Mouse (Mus musculus): ENCODE data around the gene Maml3. TPM values are rescaled to one million over a fixed set of nuclear protein-coding genes. Genes with fewer than 3 reads are reported as not detected.
A peak's percentile ranks its signal among the peaks of the same experiment; 100 is the strongest.

Maml3 gene
- polyA plus RNA-seq, 1 experiment, result 2.2 TPM

DNA sequence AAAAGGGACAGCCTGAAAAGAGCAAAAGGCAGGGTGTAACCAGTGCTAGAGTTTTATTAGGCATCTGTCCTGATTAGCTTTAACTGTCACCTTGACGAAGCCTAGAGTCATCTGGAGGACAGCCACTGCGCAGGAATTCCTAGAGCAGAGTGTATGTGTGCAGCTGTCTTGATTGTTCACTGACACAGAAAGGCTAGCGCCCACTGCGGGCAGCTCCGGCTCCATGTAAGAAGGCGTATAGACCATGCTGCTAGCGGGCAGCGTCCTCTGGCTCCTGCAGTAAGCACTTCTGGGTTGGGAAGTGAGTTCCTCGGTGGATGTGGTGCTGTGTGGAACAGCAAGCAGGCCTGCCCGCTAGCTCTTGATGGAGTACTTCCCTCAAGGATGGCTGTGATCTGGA is 363.1 kb downstream of the Maml3 start:
- Histone ChIP-seq H3K4me3 (ENCODE audit: insufficient read depth, low read length) (no peak overlapping the region), H3K27ac (ENCODE audit: insufficient read depth, low read depth, low read length) (no peak overlapping the region), H3K4me1 (ENCODE audit: control insufficient read depth, insufficient read depth, low read length) (peaks cover 7% of the 10 kb centered on the region)
- TF ChIP-seq CTCF (IDR thresholded peaks at IDR 0.05; ENCODE audit: low read depth, low read length) (no peak), POLR2A (IDR thresholded peaks at IDR 0.05; ENCODE audit: borderline replicate concordance, low read depth, low read length) (no peak)

DNA sequence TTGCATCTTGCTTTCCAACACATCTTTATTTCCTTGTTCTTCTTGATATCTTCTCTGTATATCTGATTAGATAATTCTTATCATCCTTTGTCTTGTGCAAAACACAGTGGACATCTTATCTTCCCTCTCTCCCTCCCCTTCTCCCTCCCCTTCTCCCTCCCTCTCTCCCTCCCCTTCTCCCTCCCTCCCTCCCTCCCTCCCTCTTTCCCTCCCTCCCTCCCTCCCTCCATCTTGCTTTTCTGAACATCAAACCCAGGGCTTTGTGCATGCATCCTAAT is 365.1 kb downstream of the Maml3 start:
- no peak for TF ChIP-seq CTCF (IDR thresholded peaks at IDR 0.05; ENCODE audit: low read depth, low read length)
- TF ChIP-seq POLR2A (IDR thresholded peaks at IDR 0.05; ENCODE audit: borderline replicate concordance, low read depth, low read length), result no peak
- no peak overlapping the region for H3K4me3 ChIP-seq (ENCODE audit: insufficient read depth, low read length)
- peaks cover 6% of the 10 kb centered on the region for H3K4me1 ChIP-seq (ENCODE audit: control insufficient read depth, insufficient read depth, low read length)
- H3K27ac ChIP-seq (ENCODE audit: insufficient read depth, low read depth, low read length), result no peak overlapping the region

DNA sequence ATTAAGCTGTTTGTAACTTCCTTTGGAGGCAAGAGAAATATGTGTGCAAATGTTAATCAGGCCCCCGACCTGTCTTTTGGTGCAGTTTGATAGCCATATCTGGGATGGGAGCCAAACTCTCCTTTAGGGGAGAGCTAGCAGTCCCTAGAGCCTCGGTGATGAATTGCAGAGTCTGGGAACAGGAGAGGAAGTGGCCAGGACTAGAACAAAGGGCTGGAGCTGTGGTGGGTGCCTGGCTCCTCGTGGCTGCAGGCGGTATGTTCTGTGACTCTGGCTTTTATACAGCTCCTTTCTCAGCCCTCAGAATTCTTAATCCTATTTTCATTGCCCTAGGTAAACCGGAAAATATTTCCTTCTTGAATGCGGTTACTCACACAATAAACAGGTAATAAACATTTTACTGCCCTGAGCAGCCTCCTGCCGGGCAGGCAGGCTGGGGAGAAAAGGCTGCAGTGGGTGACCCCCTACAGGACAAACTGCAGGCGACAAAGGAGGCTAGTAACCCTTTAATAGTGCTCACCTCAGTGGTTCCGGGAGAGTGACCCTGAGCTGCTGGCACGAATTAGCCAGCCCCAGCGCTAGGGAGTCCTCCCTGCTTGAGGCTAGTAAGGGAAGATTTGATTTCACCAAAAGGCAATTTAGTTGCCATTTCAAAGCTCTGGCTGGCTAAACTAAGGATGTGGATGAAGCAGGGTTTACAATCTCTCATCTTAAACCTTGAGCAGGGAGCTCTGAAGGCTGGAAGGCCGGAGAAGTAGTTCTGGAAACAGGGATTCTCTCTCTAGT is 365.6 kb downstream of the Maml3 start:
- no peak overlapping the region for H3K27ac ChIP-seq (ENCODE audit: insufficient read depth, low read depth, low read length)
- no peak overlapping the region for H3K4me3 ChIP-seq (ENCODE audit: insufficient read depth, low read length)
- peaks cover 1% of the 10 kb centered on the region for H3K4me1 ChIP-seq (ENCODE audit: control insufficient read depth, insufficient read depth, low read length)
- no peak for TF ChIP-seq CTCF (IDR thresholded peaks at IDR 0.05; ENCODE audit: low read depth, low read length)
- TF ChIP-seq POLR2A (IDR thresholded peaks at IDR 0.05; ENCODE audit: borderline replicate concordance, low read depth, low read length), result no peak

DNA sequence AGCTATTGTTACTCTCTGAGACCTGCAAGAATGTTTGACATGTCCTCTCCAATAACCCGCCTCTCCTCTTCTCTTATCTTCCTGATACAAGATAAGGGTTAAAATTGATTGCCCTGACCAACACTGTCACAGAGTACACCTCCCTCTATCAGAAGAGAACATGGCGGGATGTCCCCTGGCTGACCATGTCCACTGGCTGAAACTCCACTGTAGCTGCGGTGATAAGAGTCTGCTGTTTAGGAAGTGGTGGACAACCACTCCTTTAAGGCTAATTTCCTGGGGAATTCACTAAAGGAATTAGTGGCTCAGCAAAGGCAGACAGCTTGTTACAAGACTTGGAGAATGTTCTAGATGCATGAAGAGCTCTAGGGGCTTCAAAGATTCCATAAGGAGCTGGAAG is 371.2 kb downstream of the Maml3 start:
- Histone ChIP-seq H3K27ac (ENCODE audit: insufficient read depth, low read depth, low read length) (no peak overlapping the region), H3K4me3 (ENCODE audit: insufficient read depth, low read length) (no peak overlapping the region), H3K4me1 (ENCODE audit: control insufficient read depth, insufficient read depth, low read length) (peaks cover 22% of the 10 kb centered on the region)
- TF ChIP-seq CTCF (IDR thresholded peaks at IDR 0.05; ENCODE audit: low read depth, low read length) (no peak), POLR2A (IDR thresholded peaks at IDR 0.05; ENCODE audit: borderline replicate concordance, low read depth, low read length) (no peak)

DNA sequence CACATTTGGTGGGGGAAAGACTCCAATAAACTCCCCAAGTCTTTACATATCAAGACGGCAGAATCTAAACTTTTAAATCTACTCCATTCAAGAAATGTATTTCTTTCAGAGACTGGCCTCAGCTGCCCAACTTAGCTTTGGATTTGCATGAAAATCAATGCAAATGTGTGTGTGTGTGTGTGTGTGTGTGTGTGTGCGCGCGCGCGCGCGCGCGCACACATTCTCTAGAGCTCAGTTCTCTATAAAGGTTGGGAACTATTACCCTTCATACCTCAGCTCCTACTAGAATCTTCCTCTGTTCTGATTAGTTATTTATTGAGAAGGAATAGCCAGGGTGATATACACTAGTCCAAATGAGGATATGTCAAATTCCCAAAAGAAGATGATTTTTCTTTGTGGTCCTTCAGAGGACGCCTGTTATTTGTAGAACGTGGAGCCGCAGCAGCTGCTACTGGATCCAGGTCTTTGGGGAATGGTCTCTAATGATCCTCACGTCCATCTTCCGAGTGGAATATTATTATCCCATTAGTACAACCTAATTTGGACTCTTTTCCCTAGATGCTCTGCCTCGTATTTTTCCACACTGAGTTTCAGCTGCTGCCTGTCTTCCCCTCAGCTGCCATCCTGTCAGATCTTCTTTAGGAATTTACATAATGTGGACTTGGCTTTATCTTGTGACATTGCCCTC is 372.8 kb downstream of the Maml3 start:
- Histone ChIP-seq H3K27ac (ENCODE audit: insufficient read depth, low read depth, low read length) (peak overlapping the region; percentile 44), H3K4me3 (ENCODE audit: insufficient read depth, low read length) (no peak overlapping the region), H3K4me1 (ENCODE audit: control insufficient read depth, insufficient read depth, low read length) (peaks cover 32% of the 10 kb centered on the region)
- TF ChIP-seq POLR2A (IDR thresholded peaks at IDR 0.05; ENCODE audit: borderline replicate concordance, low read depth, low read length), result no peak
- TF ChIP-seq CTCF (IDR thresholded peaks at IDR 0.05; ENCODE audit: low read depth, low read length), result no peak

DNA sequence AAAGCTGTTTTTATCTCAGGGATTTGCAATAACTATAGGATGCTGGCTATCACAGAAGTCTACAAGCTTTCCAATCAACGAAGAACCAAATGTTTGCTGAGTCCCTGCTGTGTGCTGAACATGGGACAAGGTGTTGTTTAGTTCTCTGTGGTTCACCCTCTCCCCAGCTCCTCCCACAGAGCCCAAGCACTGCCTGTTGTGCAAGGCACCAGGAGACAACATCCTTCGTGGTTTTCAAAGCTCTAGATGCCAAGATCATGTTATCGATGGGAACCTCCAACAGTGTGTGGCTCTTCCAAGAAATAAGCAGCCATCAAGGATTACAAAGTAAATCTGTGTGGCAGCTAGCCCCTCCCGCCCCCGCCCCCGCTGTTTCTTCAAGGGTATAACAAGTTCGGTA is 374.2 kb downstream of the Maml3 start:
- H3K4me3 ChIP-seq (ENCODE audit: insufficient read depth, low read length), result no peak overlapping the region
- TF ChIP-seq POLR2A (IDR thresholded peaks at IDR 0.05; ENCODE audit: borderline replicate concordance, low read depth, low read length), result no peak
- TF ChIP-seq CTCF (IDR thresholded peaks at IDR 0.05; ENCODE audit: low read depth, low read length), result no peak
- peaks cover 44% of the 10 kb centered on the region for H3K4me1 ChIP-seq (ENCODE audit: control insufficient read depth, insufficient read depth, low read length)
- H3K27ac ChIP-seq (ENCODE audit: insufficient read depth, low read depth, low read length), result no peak overlapping the region

DNA sequence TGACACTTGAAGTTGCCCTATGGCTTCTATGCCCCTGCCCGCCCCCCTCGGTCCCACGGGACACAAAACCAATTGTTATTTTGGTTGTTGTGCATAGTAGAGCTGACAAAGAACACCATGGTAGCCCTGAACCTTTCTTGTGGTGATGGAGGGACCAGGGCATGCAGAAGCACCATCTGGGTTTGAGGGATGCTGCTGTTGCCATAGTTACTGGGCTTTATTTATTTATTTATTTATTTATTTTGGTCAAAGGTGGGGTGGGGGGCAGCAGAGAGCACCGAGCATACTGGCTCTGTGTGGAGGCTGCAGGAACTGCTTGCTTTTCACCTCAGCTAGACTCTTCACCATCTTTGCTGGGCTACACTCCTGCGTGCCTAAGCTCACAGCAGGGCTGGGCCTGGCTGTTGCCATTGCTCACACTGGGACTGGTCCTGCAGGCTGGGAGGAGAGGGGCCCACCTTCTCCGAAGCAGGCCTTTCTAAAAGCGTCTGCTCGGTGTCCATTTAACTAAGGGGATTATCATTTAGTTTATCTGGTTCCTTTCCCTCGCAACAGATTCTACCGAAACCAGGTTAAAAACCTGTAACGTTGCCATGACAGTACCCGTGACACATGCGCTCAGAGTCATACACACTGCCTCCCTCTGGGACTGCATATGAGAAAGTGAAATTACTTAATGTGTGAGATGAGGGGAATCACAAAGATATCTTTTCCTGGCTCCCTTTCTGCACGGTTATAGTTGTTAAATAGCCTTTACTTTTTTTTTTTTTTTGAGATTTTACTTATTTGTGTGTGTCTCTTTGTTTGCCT is 375.6 kb downstream of the Maml3 start:
- TF ChIP-seq POLR2A (IDR thresholded peaks at IDR 0.05; ENCODE audit: borderline replicate concordance, low read depth, low read length), result no peak
- no peak for TF ChIP-seq CTCF (IDR thresholded peaks at IDR 0.05; ENCODE audit: low read depth, low read length)
- Histone ChIP-seq H3K4me1 (ENCODE audit: control insufficient read depth, insufficient read depth, low read length) (peaks cover 44% of the 10 kb centered on the region), H3K27ac (ENCODE audit: insufficient read depth, low read depth, low read length) (no peak overlapping the region), H3K4me3 (ENCODE audit: insufficient read depth, low read length) (no peak overlapping the region)

DNA sequence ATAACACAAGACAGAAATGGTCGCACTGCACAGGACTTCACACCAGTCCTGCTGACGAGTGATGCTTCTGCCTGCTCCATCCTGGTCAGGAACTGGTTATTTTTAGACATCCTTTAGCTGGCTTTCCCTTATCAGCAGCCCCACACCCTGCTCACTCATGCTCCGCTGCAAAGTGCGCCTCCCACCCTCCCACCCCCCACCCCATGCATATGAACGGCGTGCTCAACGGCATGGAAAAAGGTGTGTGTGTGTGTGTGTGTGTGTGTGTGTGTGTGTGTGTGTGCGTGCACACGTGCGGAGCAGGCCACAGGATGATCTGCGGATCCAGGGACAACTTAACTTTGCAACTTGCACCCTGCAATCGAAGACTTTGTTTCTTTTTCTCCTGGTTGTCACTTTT is 376.4 kb downstream of the Maml3 start:
- Histone ChIP-seq H3K4me3 (ENCODE audit: insufficient read depth, low read length) (no peak overlapping the region), H3K27ac (ENCODE audit: insufficient read depth, low read depth, low read length) (no peak overlapping the region), H3K4me1 (ENCODE audit: control insufficient read depth, insufficient read depth, low read length) (peaks cover 44% of the 10 kb centered on the region)
- TF ChIP-seq CTCF (IDR thresholded peaks at IDR 0.05; ENCODE audit: low read depth, low read length), result no peak
- TF ChIP-seq POLR2A (IDR thresholded peaks at IDR 0.05; ENCODE audit: borderline replicate concordance, low read depth, low read length), result no peak

DNA sequence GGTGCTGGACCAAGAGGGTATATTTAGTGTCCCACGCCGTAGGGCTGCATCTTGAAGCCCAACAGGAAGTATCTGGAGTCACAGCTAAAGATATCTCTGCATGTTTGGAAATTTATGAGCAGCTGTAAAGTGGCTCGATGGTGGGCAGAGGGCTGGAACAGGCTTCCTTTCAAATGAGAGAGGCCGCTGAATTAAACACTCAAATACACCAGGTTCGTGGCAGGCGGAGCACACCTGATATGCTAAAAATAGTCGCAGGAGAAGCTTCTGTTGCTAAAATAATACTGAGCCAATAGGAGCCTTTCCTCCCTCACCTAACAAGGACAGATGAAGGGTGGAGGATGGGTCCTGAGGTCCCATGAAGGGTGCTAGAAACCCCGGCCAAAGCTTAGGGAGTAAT is 376.9 kb downstream of the Maml3 start:
- Histone ChIP-seq H3K27ac (ENCODE audit: insufficient read depth, low read depth, low read length) (no peak overlapping the region), H3K4me1 (ENCODE audit: control insufficient read depth, insufficient read depth, low read length) (peaks cover 43% of the 10 kb centered on the region), H3K4me3 (ENCODE audit: insufficient read depth, low read length) (no peak overlapping the region)
- no peak for TF ChIP-seq CTCF (IDR thresholded peaks at IDR 0.05; ENCODE audit: low read depth, low read length)
- no peak for TF ChIP-seq POLR2A (IDR thresholded peaks at IDR 0.05; ENCODE audit: borderline replicate concordance, low read depth, low read length)

DNA sequence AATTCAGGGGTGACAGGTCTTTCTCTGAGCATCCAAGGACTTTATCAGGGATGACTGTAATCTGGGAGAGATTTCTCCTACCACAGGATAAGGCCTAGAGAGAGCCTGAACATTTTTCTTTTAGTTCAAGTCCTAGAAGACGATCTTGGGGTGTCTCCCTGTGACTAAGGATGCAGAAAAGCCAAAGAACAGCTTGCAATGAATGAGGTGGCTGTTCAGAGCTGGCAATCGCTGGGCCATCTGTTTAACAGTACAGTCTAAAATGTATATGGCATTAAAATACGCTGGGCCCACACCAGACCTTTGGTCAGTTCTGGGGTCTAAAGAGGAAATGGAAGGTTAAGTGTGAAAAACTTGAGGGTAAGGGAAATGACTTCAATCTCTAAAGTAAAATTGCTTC is 377.4 kb downstream of the Maml3 start:
- TF ChIP-seq CTCF (IDR thresholded peaks at IDR 0.05; ENCODE audit: low read depth, low read length) (no peak), POLR2A (IDR thresholded peaks at IDR 0.05; ENCODE audit: borderline replicate concordance, low read depth, low read length) (no peak)
- Histone ChIP-seq H3K4me3 (ENCODE audit: insufficient read depth, low read length) (no peak overlapping the region), H3K4me1 (ENCODE audit: control insufficient read depth, insufficient read depth, low read length) (peaks cover 39% of the 10 kb centered on the region), H3K27ac (ENCODE audit: insufficient read depth, low read depth, low read length) (no peak overlapping the region)
